Mouse (Mus musculus) 3134 (cell line): ENCODE results near the gene Phlpp1.

Experiments used
- DNase-seq: peaks from one replicate; pipeline ENCODE4 v3.0.0-alpha.2; 2011; ENCODE audit warnings: low spot score; ENCODE audit not compliant: insufficient read length; ENCODE audit errors: extremely low read depth

Gene Phlpp1

DNA sequence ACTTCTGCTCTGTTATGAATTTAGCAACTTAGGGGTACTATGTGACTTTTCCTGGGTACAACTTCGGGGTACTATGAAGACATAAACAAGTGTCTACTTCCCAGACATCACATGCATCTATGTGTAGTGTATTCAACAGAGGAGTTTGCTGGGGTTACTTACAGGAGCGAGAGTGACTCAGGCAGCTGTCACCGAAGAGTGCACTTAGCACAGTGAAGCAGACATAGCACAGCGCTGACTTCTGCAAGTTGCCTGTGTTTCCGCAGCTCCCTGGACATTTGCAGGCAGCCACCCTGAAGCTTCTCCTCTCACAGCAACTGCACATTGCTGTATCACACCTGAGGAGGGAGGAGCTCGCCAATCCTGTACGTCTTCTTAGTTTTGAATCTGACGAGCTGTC, 8.2 kb upstream of the Phlpp1 start:
- no peak for DNase-seq

DNA sequence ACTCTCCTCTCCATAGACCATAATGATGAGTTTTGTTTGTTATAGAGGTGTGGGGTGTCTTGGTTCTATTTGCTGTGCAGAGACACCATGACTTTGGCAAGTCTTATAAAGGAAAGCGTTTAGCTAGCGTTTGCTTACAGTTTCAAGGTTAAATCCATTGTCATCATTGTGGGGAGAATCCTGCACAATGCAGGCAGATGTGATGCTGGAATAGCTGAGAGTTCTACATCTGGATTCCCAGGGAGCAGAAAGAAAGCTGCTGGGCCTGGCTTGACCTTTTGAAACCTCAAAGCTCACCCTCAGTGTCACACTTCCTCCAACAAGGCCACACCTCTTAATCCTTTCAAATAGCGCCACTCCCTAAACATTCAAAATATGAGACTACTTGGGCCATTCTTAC, 7.4 kb upstream of the Phlpp1 start:
- DNase-seq, result no peak

DNA sequence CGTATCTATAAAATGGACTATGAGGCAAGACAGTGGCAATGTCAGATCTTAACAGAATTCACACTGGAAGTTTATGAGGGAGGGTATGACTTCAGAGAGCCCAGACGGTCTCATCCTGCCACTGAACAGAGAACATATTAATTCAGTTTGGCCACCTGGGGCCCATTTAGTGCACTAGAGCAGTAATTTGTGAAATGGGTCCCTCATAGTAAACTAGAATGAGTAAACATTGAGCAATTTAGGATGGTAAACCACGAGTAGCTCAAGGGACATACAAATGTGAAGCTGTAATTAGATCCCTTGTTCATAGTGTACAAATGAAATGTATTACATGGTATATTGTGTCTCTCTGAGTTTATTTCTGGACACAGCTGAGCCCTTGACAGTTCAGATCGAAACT, 3.6 kb upstream of the Phlpp1 start:
- DNase-seq, result no peak

DNA sequence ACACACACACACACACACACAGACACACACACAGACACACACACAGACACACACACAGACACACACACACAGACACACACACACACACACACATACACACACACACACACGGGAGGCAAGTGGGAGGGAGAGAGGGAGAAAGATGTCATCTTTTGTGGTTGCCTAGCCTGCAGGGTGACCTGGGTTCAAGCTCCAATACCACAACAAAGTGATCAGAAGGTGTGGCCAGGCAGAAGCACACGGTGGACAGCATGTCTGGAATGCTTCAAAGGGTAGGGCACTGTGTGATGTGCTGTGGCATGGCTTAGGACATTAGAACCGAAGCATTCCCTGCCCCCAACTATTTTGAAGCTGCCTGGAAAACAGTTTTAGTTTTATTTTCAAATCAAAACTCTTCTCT, 2.8 kb upstream of the Phlpp1 start:
- DNase-seq, result no peak

DNA sequence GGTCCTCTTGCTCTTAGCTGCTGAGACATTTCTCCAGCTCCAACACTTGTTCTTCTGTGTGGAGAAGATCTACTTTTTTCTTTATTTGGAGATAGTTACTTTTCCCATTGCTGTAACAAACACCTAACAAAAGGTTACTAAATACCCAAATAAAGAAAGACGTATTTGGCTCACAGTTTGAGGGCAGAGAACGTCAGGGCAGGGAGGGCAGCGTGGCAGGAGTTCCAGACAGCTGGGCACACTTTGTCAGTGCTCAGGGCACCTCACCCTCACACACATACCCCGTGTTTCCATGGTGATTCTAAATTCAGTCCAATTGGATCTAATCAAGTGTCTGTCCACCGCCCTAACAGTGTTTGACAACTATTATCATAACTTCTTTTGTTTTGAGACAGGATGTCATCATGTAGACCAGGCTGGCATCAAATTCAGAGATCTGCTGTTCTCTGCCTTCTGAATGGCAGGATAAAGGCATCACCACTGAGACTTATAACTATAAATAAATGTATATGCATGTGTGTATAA, 1.7 kb upstream of the Phlpp1 start:
- DNase-seq, result no peak

DNA sequence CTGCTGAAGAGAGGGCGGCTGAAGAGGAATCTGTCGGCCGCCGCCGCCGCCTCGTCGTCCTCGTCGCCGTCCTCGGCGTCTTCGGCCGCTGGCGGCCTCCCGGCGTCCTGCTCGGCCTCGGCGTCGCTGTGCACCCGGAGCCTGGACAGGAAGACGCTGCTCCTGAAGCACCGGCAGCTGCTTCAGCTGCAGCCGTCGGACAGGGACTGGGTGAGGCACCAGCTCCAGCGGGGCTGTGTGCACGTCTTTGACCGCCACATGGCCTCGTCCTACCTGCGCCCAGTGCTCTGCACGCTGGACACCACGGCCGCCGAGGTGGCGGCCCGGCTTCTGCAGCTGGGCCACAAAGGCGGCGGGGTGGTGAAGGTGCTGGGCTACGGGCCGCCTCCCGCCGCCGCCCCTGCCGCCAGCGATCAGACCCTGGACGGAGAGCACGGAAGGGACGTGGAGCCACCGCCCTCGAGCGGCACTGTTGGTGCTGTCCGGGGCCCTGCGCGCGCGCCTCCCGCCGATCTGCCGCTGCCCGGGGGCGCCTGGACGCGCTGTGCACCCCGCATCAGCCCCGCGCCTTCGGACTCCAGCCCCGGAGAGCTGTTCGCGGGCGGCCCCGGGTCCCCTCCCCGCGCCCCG, 864 bp downstream of the Phlpp1 start:
- DNase-seq, result peak; percentile 81

DNA sequence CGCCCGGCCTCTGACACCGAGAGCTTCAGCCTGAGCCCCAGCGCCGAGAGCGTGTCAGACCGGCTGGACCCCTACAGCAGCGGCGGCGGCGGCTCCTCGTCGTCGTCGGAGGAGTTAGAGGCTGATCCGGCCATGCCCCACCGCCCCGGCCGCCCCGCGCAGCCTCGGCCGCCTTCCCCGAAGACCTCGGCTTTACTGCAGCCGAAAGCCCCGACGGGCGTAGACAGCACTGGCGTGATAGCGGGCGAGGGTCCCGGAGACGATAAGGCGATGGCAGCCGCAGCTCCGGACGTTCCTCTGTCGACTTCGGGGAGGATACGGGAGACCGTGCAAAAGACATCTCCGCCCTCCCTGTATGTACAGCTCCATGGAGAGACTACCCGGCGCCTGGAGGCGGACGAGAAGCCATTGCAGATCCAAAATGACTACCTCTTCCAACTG, 1.4 kb downstream of the Phlpp1 start:
- peak; percentile 69 for DNase-seq

DNA sequence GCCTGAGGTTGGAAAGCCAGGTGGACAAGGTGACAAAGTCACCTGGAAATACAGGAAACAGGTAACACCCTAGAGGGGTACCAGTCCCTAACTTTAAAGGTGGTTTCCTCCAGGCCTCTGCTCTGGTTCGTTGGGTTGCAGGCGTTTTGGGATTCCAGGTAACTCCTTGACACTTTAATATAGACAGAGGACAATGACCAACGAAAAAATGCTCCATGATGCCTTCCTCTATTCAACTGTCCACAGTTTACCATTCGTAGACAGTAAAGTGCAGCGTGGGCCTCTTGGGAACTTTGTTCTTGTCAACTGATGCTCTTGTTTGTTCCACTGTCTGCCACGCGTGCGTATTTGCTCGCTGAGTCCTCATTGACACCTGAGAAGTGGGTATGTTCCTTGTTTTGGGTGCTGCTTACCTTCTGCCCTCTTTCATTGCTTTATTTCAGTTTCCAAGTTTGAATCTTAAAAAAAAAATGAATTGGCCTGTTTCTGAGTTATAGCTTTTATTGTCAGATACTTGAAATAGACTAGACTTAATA, 2.1 kb downstream of the Phlpp1 start:
- no peak for DNase-seq

DNA sequence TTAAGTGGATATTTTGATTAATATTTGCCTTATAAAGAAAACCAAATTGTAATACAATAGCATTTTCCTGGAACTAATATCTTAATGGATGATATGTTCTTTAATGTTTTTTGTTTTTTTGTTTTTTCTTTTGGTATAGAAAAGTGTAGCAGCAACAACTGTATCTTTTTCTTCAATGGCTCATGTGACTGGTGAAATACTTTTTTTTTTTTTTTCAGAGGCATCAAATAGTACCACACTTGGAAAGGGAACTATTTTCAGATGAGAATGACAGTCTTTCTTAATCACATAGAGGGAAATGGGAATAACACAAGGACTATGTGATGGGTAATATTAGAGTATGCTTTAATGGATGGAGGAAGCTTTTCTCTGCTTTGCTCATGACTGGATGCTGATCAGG, 3.0 kb downstream of the Phlpp1 start:
- DNase-seq, result no peak

DNA sequence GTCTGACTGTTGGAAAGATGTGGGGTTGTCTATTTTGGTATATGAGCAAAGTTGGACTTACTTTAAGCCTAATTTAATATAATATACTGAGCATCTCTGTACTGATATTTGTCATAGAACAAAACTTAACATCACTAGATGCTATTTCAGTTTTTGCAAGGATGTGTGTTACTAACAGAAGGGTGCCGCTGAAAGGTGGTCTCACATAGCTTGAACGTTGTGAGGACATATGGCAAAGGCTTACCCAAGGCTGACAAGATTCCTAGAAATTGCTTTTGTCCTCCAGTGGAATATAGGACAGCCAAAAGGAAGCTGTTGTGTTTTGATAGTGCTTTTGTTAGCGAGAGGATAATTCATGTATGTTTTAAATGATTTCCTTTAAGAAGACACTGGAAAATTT, 3.8 kb downstream of the Phlpp1 start:
- no peak for DNase-seq

DNA sequence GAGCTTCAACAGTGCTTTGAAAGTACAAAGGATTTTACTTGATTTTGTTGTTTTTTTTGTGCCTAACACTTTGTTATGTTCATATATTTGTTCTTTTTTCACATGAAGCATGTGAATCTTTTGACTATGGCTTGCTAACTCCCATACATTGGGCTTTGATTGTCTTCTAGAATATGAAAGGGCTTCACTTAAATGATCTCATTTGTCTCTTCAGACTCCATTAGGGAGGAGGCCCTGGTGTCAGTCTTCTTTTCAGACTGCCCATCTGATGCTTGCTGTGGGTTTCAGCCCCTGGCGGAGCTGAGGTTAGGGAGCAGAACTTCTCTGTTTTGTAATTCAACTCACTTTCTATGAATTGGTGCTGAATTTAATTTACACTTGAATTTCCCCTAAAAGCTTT, 5.2 kb downstream of the Phlpp1 start:
- no peak for DNase-seq

DNA sequence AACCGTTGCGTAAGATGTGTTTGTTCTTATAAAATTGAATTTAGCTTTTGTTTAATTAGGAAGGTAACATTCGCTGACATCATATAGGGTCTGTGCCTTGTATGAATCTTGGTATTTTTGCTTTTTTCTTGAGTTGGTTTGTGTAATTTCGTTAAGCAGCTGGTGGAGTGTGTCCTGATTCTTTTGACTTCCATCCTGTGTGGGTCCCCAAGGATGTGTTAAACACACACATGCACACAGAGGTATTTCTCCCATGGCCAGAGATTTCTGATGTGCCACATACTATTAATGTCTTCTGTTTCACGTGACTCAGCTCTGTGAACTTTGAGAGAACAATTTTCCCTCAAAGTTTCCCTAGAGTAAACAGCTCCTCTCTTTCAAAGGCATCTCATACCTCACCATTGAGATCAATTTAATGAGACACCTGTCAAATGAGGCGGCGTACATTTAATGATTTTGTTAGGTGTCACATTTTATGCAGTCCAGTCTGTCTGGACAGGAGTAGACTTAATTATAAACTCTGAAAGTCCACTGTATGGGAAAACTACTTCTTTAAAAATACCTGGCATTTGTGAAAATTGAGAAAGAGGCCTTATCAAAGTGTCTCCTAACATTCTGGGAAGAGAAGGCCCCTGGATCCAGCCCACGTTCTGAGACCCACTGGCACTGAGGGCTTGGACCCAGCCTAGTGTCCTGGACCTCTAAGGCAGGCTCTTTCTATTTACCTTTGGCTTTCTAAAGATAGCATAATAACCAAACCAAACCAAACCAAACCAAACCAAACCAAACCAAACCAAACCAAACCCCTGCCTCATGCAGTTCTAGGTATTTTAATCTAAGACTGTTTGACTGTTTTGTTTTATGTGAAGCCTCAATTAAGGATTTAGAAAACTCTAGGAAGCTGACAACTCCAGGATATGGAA, 6.6 kb downstream of the Phlpp1 start:
- DNase-seq, result no peak

DNA sequence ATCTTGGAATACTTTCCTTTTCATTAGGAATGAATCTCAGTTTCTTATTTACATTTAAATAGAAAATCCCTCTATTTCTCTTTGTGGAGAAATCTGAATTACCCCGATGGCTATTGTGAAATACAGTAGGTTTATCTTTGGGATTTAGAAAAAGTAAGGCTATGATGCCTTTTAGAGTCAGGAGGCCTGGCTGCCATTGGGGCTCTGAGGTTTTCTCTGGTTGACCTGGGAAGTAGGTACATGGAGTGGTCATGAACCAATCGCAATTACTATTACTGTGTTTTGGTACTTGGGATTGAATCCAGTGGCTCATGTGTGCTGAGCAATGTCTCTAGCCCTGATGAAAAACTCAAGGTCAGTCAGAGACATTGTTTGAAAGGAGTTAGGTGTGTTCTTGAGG, 12.1 kb downstream of the Phlpp1 start:
- DNase-seq, result no peak

DNA sequence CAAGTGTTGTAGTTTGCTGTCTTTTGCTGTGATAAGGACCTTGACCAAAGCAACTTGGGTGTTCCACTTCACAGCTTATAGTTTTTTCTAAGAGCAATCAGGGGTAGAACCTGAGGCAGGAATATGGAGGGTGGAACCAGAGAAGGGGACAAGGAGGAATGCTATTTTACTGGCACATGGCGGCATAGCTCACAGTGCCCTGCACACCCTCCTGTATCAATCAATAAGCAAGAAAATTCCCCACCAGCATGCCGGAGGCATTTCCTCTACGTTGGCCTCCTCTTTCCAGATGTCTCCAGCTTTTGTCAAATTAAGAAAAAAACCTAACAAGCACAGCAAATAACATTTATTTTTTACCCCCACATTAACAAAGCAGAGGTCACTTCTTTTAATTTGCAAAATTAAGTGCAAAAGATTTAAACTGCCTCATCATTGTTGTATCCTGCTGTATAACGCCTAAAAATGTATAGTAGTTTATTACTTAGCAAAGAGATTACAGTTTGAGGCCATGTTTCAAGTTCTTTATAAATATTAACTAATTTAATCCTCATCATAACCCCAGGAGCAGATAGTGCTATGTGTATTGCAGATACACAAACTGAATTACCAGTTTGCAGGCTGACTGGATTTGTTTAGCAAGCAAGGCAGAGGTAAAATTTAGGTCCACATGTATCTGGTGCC, 13.4 kb downstream of the Phlpp1 start:
- no peak for DNase-seq

DNA sequence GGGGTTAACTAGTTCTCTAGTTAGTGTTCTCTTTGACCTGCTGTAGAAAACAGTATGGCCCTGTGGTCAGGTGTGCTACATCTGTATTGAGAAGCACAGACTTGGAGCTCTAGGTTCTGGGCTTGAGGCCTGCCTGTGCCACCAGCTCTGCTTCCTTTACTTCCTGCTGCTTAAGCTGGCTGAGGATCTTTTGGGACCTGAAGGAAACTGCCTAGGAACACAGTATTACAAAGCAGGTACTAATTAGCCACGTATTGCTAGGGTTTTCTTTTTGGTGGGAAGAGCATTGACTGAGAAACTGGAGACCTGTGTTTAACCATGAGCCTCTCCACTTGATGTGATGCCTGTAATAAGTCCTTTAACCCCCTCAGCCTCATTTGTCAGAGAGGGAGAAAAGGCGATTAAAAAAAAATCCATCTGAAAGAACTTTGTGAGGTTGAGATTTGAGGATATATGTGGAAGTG, 13.9 kb downstream of the Phlpp1 start:
- DNase-seq, result no peak

DNA sequence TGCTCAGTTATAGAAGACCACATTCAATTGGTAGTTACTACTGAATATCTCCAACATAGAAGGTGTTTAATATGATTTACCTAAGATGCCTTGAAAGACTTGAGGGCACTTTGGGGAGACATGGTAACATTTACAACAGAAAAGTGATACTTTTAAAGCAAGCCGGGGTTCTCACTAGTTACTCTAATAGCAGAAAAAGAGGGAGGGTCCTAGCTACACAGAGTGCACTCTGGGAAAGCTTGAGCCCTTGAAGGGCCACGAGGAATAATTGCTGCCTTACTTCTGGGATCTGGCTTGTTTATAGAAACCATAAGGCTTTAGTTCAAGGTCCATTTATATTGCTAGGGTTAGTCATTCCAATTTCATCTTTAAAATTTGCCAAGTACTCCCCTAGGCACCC, 14.5 kb downstream of the Phlpp1 start:
- no peak for DNase-seq

DNA sequence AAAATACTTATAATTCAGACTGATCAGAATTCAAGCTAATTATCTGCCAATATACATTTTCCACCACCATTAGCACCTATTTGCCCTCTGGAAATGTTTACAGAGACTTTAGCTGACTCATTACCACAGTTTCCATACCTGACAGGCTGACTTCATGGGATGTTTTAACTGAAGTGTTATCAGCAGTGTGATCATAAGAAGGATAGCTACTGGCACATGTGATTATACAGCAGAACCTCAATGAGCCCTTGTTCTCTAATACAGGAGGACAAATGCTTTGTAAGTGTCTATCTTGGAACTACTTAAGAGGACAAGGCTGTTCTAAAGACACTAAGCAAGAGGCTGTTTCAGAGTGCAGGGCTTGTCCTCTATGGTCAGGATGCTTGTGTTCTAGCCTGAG, 15.9 kb downstream of the Phlpp1 start:
- DNase-seq, result no peak

DNA sequence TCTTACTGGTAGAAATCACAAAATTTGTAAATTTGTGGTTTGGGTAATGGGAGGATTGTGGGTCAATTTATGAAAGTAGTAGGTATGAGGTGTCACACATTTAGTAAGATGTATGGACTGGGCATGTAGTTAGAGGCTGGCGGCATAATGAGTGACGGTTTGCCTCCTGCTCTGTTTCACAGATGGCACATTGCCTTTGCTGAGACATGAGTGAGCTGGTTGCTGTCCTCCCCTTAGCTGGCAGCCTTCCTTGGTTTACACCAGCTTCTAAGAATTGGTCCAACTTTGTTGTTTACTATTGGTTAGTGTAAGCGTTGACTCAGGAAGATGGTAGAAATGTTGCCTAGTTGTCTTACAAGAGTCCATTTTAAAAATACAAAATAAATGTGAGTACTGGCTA, 17.2 kb downstream of the Phlpp1 start:
- no peak for DNase-seq

DNA sequence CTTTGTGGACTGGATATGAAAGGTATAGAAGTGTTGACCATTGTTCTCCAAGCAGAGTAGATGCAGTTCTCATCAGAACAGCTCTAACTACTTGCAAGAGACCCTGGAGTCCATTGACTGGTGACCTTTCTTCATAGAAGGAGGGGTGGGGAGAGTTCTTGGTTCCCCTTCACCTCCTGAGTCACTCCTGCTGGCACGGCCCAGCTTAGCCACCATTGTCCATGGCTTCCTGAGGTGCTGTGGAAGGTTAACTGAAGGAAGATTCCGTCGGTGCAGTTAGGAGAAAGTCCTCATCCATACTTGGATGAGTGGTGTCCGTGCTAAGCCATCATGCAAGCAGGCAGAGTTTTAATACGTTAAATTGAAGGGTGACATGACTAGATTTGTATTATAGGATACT, 17.8 kb downstream of the Phlpp1 start:
- no peak for DNase-seq

DNA sequence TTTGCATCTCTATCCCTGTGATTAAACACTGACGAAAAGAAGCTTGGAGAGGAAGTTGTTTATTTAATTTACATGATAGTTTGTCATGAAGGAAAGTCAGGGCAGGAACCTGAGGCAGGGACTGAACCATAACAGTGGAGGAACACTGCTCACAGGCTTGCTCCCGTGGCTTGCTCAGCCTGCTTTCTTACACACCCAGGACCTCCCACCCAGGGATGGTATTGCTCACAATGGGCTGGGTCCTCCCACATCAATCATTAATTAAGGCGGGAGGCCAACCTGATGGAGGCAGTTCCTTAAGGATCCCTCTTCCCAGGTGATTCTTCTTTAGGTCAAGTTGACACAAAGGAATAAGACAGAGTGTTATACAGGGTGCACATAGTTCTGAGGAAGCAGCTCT, 19.1 kb downstream of the Phlpp1 start:
- DNase-seq, result no peak

DNA sequence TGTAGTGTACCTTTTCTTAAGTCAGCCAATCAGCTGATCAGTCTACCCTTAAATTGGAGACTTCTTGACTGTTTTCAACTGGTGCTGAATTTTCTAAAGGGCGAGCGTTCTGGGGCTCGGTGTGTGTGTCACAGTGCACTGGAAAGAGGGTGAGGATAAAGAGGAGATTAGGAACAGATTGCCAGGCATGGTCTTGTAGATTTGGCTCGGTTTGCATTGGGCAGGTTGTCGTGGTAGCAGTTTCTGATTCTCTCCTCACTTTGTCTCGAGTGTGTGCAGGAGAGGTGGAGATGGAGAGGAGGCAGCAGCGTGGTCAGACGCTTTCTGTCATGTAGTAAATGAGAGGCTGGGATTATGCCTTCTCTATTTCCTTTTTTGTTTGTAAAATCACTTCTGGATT, 20.3 kb downstream of the Phlpp1 start:
- DNase-seq, result no peak
